Mouse (Mus musculus) liver, embryonic 14.5 days (tissue): ENCODE results near the gene Erfe. TPM values are rescaled to one million over a fixed set of nuclear protein-coding genes. Genes with fewer than 3 reads are reported as not detected.

Source experiments
- ATAC-seq: fragments of 200-750 bp; cut with Nextera tagmentation; 2 replicates; pipeline ENCODE4 v1.8.0; 2017; ENCODE audit warnings: moderate number of reproducible peaks, mild to moderate bottlenecking, moderate library complexity; ENCODE audit not compliant: insufficient read depth
- DNase-seq, 3 experiments: peaks; one replicate each; pipeline ENCODE4 v3.0.0-alpha.2; 2012 to 2013; ENCODE audit warnings: low read depth in 3 of 3, low spot score in 3 of 3
- H3K27ac ChIP-seq: fragments of 300-500 bp; sonication (generic); 2 replicates; pipeline ENCODE4 v1.5.1; 2014; ENCODE audit warnings: moderate library complexity, mild to moderate bottlenecking, control low read depth, inconsistent platforms
- H3K27me3 ChIP-seq: fragments of 300-500 bp; sonication (generic); 2 replicates; pipeline ENCODE4 v1.6.1; 2014; ENCODE audit warnings: mild to moderate bottlenecking, low read length, moderate library complexity; ENCODE audit not compliant: control insufficient read depth, insufficient read depth
- H3K36me3 ChIP-seq: fragments of 300-500 bp; sonication (generic); replicated peaks from 2 replicates; pipeline ENCODE4 v1.6.1; 2014; ENCODE audit warnings: low read depth; ENCODE audit not compliant: control insufficient read depth, insufficient read depth
- H3K4me1 ChIP-seq, 2 experiments: fragments of 200-500 bp in 1 of 2; fragments of 300-500 bp in 1 of 2; sonication (generic) in 1 of 2; replicated peaks; 2 replicates each; pipeline ENCODE4 v1.6.1; 2012 to 2014; ENCODE audit warnings: antibody characterized with exemption in 1 of 2, inconsistent platforms in 1 of 2, low read length in 1 of 2; ENCODE audit not compliant: control insufficient read depth in 2 of 2, insufficient read depth in 2 of 2
- H3K4me2 ChIP-seq: fragments of 300-500 bp; sonication (generic); 2 replicates; pipeline ENCODE4 v1.6.1; 2014; ENCODE audit warnings: low read depth, mild to moderate bottlenecking, control low read depth, moderate library complexity
- H3K4me3 ChIP-seq, 2 experiments: fragments of 200-500 bp in 1 of 2; fragments of 300-500 bp in 1 of 2; sonication (generic) in 1 of 2; 2 replicates each; pipeline ENCODE4 v1.5.1; 2012 to 2014; ENCODE audit warnings: low read depth in 2 of 2, low read length in 2 of 2, mild to moderate bottlenecking in 2 of 2, control low read depth in 1 of 2, inconsistent platforms in 1 of 2, moderate library complexity in 1 of 2; ENCODE audit not compliant: insufficient read depth in 1 of 2
- H3K9ac ChIP-seq: fragments of 300-500 bp; sonication (generic); replicated peaks from 2 replicates; pipeline ENCODE4 v1.6.1; 2014; ENCODE audit warnings: mild to moderate bottlenecking, control low read depth, moderate library complexity
- H3K9me3 ChIP-seq: fragments of 300-500 bp; sonication (generic); 2 replicates; pipeline ENCODE4 v1.6.1; 2016; ENCODE audit warnings: low read length, mixed read lengths; ENCODE audit not compliant: control insufficient read depth
- CTCF ChIP-seq: IDR thresholded peaks from 2 replicates; pipeline ENCODE4 v1.5.1; 2016; ENCODE audit warnings: antibody characterized with exemption, low read depth, control low read depth
- EP300 ChIP-seq: IDR thresholded peaks from 2 replicates; pipeline ENCODE4 v1.6.1; 2016; ENCODE audit warnings: antibody characterized with exemption, low read depth
- WGBS: fragments of 180-500 bp; shearing (Covaris S2); extraction: QIAGEN DNeasy Blood & Tissue Kit; methylation state at CpG from one replicate; pipeline ENCODE4 v1.1.7; 2014; ENCODE audit not compliant: insufficient replicate concordance; 5-methylcytosine and 5-hydroxymethylcytosine counted together
- polyA plus RNA-seq, 2 experiments: library from polyadenylated mRNA; depleted of rRNA in 1 of 2; stranded (reverse) in 1 of 2; unstranded in 1 of 2; fragments of >200 nt; fragmentation: Nextera tagmentation in 1 of 2; extraction: Ambion mirVana in 1 of 2; gene quantifications; 2 replicates each; pipeline versions ENCODE4 v1.2.1 to v1.2.3; 2012 to 2014

Gene Erfe
- polyA plus RNA-seq, 2 experiments, result 2.4 to 2.7 TPM

- Histone ChIP-seq H3K9ac (no peak overlapping the region), H3K36me3 (no peaks in the 10 kb centered on the region), H3K4me2 (no peak overlapping the region), H3K4me1 (no peaks in the 10 kb centered on the region; a peak in 1 of 4 replicates), H3K27ac (no peak overlapping the region), H3K9me3 (no peaks in the 10 kb centered on the region), H3K4me3 (no peak overlapping the region), H3K27me3 (no peaks in the 10 kb centered on the region)
- DNase-seq (no peak), ATAC-seq (no peak)
- TF ChIP-seq EP300 (no peak), CTCF (no peak)
- WGBS, result 45% methylated on average over 4 of the region's 4 CpGs
Observed at GRCm38 (mm10) chr1:91325488-91326042, 40.7 kb upstream of the Erfe start.

GRCm38 (mm10) chr1:91332102-91332501, 34.1 kb upstream of the Erfe start:
- no peak overlapping the region for H3K4me2 ChIP-seq
- TF ChIP-seq CTCF (no peak), EP300 (no peak)
- ATAC-seq, result no peak
- no peak for DNase-seq
- H3K36me3 ChIP-seq, result no peaks in the 10 kb centered on the region
- no peak overlapping the region for H3K4me3 ChIP-seq
- 50% methylated on average over 4 of the region's 4 CpGs for WGBS
- no peaks in the 10 kb centered on the region for H3K27me3 ChIP-seq
- H3K27ac ChIP-seq, result no peak overlapping the region
- 0 out of 4 replicates have a peak, but pooled peaks cover 0 to 3% of the 10 kb centered on the region in 2 experiments for H3K4me1 ChIP-seq
- H3K9me3 ChIP-seq, result no peaks in the 10 kb centered on the region
- no peak overlapping the region for H3K9ac ChIP-seq

DNA sequence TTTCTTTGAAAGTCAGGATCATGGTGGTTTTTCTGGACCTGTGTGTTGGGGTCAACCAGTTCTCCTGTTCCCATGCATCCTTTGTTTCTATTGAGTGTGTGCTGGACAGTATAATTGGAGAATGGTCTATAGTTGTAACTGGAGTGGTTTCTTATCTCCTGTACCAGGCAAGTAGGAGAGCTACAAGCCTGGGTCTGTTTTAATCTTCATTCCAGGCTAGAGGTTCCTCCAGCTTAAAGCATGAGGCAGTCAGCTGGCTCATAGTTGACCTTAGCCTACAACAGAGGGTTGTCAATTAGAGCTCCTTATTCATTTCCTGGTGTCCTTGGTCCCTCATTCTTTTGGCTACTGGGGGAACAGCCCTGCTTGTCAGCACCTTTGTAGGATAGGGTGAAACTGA, 32.6 kb upstream of the Erfe start:
- TF ChIP-seq EP300 (no peak), CTCF (no peak)
- Histone ChIP-seq H3K36me3 (no peaks in the 10 kb centered on the region), H3K27ac (no peak overlapping the region), H3K9ac (no peak overlapping the region), H3K4me1 (0 out of 4 replicates have a peak, but pooled peaks cover 0 to 3% of the 10 kb centered on the region in 2 experiments), H3K4me3 (no peak overlapping the region), H3K27me3 (no peaks in the 10 kb centered on the region), H3K4me2 (no peak overlapping the region), H3K9me3 (no peaks in the 10 kb centered on the region)
- ATAC-seq (no peak), DNase-seq (no peak)

DNA sequence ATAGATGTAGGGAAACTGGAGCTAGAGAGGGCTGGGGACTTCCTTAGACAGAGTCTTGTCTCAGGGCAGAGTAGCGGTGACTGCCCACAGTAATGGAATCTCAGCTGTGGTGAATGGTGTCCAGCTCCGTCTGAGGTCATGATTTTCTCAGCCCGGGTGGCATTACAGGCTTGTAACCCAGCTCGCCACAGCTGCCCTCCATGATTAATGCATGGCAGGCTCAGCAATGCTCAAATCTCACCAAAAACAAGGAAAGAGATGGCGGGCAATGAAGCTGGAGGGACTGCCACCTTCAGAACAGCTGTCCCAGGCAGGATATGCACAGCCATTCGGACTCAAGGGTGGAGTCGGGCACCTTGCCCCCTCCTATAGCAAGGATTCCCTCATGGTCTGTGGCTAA, 28.9 kb upstream of the Erfe start:
- TF ChIP-seq EP300 (no peak), CTCF (no peak)
- WGBS, result 57% methylated on average over 7 of the region's 7 CpGs
- Histone ChIP-seq H3K9me3 (no peaks in the 10 kb centered on the region), H3K27me3 (no peaks in the 10 kb centered on the region; the same call in 1 of the 2 replicates), H3K4me1 (0 out of 4 replicates have a peak, but pooled peaks cover 0 to 3% of the 10 kb centered on the region in 2 experiments), H3K4me2 (no peak overlapping the region), H3K27ac (no peak overlapping the region), H3K36me3 (no peaks in the 10 kb centered on the region), H3K9ac (no peak overlapping the region), H3K4me3 (no peak overlapping the region)
- ATAC-seq (no peak), DNase-seq (no peak)

DNA sequence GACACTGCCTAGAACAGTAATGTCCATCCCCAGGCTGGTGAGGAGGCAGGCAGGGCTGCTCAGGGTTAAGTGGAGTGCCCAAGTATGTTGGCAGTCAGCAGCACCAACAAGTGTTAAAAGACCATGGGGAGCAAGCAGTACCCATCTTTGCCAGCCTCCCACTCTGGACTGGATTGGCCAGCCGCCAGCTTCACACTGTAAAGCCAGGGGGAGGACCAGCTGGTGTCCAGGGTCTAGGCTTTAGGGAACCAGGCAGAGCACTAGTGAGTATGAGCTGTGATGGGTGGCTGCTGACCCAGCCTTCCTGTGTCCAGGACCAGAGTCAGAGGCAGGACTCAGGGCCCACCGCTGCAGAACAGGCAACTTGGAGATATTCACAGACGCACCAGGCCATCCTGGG, 22.2 kb upstream of the Erfe start:
- Histone ChIP-seq H3K36me3 (no peaks in the 10 kb centered on the region), H3K27ac (no peak overlapping the region), H3K9me3 (no peaks in the 10 kb centered on the region), H3K9ac (no peak overlapping the region), H3K27me3 (peaks cover 35% of the 10 kb centered on the region), H3K4me2 (no peak overlapping the region), H3K4me1 (no peaks in the 10 kb centered on the region), H3K4me3 (no peak overlapping the region)
- DNase-seq (no peak), ATAC-seq (no peak)
- no peak for TF ChIP-seq CTCF
- WGBS, result 65% methylated on average over 3 of the region's 3 CpGs
